Mouse (Mus musculus) cerebellum, adult 2 months (tissue): Measurements from ENCODE around the gene E2f7. TPM values are rescaled to one million over a fixed set of nuclear protein-coding genes. Genes with fewer than 3 reads are reported as not detected.
A peak's percentile ranks its signal among the peaks of the same experiment; 100 is the strongest.

Experiments
- DNase-seq, 2 experiments: peaks; one replicate each; pipeline ENCODE4 v3.0.0; 2021
- H3K27ac ChIP-seq: fragments of 200-500 bp; 2 replicates; pipeline ENCODE4 v1.5.1; 2012; ENCODE audit warnings: low read length, control low read depth, inconsistent platforms; ENCODE audit not compliant: insufficient read depth
- H3K27me3 ChIP-seq: fragments of 200-500 bp; 2 replicates; pipeline ENCODE4 v1.6.1; 2012; ENCODE audit warnings: inconsistent platforms, mild to moderate bottlenecking, low read length, moderate library complexity; ENCODE audit not compliant: control insufficient read depth, insufficient read depth
- H3K4me1 ChIP-seq: fragments of 200-500 bp; 2 replicates; pipeline ENCODE4 v1.6.1; 2011; ENCODE audit warnings: low read length; ENCODE audit not compliant: control insufficient read depth, insufficient read depth
- H3K4me3 ChIP-seq: fragments of 200-500 bp; replicated peaks from 2 replicates; pipeline ENCODE3; 2011; ENCODE audit warnings: mild to moderate bottlenecking, low read depth, low read length, control low read depth; ENCODE audit not compliant: insufficient read depth
- CTCF ChIP-seq: fragments of 200-500 bp; IDR thresholded peaks from 2 replicates; pipeline ENCODE4 v1.5.1; 2011; ENCODE audit warnings: low read depth, mild to moderate bottlenecking, control low read depth, low read length, moderate library complexity, borderline replicate concordance; ENCODE audit not compliant: insufficient read depth
- POLR2A ChIP-seq: fragments of 200-500 bp; IDR thresholded peaks from 2 replicates; pipeline ENCODE4 v1.6.1; 2011; ENCODE audit warnings: low read length, control low read depth, borderline replicate concordance; ENCODE audit not compliant: insufficient read depth
- whole genome bisulfite sequencing: fragments of 180-500 bp; shearing (Covaris S2); methylation state at CpG from one replicate; pipeline ENCODE4 v1.1.7; 2018; 5-methylcytosine and 5-hydroxymethylcytosine counted together
- polyA plus RNA-seq: library from polyadenylated mRNA; depleted of rRNA; stranded (reverse); fragments of >200 nt; gene quantifications from 2 replicates; pipeline ENCODE4 v1.2.3, GENCODE M21; 2012

E2f7 gene
- polyA plus RNA-seq, 1 experiment, result 0.43 TPM

DNA sequence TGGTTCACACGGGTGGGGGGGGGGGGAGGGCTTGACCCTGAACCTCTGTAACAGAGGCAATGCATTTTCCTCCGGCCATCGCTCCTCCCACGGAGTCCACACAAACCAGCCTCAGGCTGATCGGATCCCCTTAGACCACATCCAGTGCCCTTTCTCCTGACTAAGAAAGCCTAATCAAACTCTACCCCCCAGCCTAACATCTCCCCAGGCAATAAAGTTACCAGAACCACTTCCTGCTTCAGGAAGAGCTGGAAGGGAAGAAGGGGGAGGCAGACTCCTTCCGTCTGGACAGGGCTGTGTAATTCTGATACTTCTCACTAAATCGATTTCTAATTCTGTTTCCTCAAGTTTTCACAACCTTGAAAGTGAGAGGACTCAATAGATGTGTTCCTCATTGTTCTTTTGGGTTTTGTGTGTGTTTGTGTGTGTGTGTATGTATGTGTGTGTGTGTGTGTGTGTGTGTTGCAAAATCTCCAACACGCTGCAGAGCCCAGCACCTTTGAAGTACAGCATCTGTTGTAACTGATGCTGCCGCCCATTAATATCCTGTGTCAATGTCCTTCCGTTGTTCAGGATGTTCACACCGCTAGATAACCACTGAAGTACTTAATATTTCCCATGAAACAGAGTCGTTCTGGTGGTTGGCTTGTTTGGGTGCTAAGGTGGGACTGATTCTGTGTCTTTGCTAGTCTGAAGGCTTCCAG is 43.0 kb downstream of the E2f7 start:
- TF ChIP-seq CTCF (no peak), POLR2A (no peak)
- DNase-seq, result no peak
- Histone ChIP-seq H3K27me3 (no peaks in the 10 kb centered on the region), H3K4me1 (no peaks in the 10 kb centered on the region), H3K27ac (no peak overlapping the region), H3K4me3 (no peak overlapping the region)
- WGBS, result 81% methylated on average over 12 of the region's 12 CpGs

DNA sequence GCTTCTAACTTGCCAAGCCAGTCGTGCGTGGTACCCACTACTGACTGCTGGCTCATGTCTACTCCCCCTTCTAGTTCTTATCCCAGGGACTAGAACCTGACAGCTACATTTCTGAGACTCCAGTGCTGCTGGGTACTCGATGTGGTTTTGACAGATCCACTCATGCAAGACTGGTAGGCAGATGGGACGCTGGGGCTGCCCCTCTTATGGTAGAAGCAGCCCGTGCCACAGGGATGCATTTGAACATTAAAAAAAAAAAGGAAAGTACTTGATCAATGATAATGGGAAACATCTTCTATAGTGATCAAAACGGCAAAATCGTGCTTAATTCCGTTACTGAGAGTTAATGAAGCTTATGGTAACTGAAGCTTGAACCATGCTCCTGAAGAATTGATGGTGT is 44.4 kb downstream of the E2f7 start:
- DNase-seq, result no peak
- H3K4me1 ChIP-seq, result no peaks in the 10 kb centered on the region
- H3K4me3 ChIP-seq, result no peak overlapping the region
- TF ChIP-seq CTCF (no peak), POLR2A (no peak)
- 56% methylated on average over 8 of the region's 8 CpGs for WGBS
- H3K27me3 ChIP-seq, result no peaks in the 10 kb centered on the region
- no peak overlapping the region for H3K27ac ChIP-seq

DNA sequence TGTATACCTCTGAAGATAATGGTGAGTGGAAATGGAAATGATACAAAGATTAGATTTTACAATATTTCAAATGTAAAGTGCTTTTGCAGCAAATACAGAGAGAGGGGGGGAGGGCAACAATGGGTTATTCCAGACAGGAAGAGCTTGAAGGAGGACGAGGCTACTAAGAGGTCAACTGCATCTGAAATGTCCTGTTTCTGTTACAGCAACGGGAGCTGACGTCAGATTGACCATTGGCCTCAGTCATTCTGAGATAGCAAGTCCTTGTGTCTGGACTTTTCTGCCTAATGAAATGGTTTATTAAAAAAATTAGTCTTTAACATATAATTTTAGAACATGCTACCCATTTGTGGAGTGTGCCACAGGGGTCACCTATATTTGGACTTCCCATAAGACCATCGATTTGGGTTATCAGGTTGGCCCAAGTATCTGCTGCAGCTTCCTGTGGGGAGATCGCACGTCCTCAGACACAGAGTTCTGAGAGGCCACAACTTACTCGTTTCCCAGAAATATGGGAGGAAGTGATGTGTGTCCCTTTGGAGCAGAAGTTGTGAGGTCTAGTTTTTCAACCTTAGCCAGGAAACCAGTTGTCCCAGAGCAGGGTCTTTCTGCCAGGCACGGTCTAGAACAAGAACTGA is 48.0 kb downstream of the E2f7 start:
- Histone ChIP-seq H3K4me1 (no peaks in the 10 kb centered on the region), H3K27me3 (no peaks in the 10 kb centered on the region), H3K4me3 (no peak overlapping the region), H3K27ac (no peak overlapping the region)
- DNase-seq, result no peak
- 85% methylated on average over 8 of the region's 8 CpGs for WGBS
- TF ChIP-seq CTCF, result no peak
- no peak for TF ChIP-seq POLR2A

DNA sequence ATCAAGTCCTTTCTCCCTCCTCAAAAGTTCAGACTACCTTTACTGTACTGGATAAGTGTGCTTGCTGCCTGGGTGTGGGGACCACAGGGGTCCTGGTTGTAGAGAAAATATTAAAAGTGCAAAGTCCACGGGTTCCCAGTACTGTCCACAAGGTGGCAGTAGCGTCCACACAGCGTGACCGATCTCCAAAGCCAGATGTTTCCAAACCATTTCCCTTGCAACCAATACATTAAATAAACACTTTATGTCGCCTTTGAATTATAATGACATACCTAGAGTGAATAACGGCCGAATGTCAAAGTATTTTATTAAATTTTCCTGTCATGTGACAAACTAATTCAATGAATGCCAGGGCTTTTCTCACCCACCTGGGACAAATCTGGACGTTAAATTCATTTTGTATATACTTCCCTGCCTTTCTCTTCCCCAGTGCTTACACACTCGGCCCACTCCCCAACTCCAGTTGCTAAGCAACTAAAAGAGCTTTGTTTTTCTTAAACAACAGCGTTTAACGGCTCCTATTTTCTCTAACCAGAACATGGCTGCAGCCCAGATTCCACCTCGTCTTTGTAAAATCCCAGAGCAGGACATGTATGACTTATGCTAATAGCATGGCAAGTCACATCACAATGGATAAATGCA is 49.4 kb downstream of the E2f7 start:
- Histone ChIP-seq H3K4me3 (no peak overlapping the region), H3K4me1 (no peaks in the 10 kb centered on the region), H3K27me3 (no peaks in the 10 kb centered on the region), H3K27ac (no peak overlapping the region)
- peak; percentile 28 to 30 for DNase-seq
- 8% methylated on average over 12 of the region's 12 CpGs for WGBS
- no peak for TF ChIP-seq POLR2A
- TF ChIP-seq CTCF, result peak; percentile 94

DNA sequence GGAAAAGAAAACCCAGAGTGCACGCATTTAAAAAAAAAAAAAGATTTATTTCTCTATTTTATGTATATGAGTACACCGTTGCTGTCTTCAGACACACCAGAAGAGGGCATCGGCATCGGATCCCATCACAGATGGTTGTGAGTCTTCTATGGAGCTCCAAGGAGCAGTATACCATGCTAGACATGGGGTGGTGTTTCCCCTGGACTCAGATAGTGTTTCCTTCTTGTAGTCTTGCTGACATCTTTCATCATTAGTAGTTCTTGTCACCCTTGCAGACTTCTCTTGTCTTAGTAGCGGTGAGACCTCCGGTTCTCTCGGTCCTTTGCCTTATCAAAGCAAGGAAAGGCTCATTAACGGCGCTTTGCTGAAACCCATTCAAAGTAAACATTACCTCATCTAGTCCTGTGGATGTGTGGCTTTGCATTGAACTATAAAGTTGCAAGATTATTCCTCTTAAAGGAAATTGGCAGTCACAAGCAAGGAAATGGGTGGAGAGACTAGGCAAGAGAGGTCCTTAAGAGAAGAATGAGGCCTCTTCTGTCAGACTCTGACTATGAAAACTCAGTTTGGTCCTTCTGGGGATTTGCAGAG is 50.1 kb downstream of the E2f7 start:
- no peak for DNase-seq
- H3K4me1 ChIP-seq, result no peaks in the 10 kb centered on the region
- WGBS, result 92% methylated on average over 9 of the region's 9 CpGs
- TF ChIP-seq CTCF (no peak), POLR2A (no peak)
- no peak overlapping the region for H3K27ac ChIP-seq
- no peaks in the 10 kb centered on the region for H3K27me3 ChIP-seq
- H3K4me3 ChIP-seq, result no peak overlapping the region

DNA sequence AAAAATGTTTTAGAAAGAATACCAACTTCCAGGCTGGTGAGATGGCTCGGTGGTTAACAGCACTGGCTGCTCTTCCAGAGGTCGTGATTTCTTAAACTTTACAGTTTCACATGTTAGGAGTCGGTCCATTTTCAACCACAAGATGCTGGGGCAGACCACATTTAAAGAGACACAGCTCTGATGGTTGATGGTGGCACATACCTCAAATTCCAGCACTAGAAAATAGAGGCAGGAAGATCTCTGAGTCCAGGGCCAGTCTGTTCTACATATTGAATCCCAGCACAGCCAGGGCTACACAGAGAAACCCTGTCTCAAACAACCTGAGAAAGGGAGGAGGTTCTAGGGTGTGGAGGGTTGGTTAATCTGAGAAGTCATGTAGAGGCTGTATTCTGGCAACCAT is 56.1 kb downstream of the E2f7 start:
- no peak for DNase-seq
- no peaks in the 10 kb centered on the region for H3K27me3 ChIP-seq
- H3K4me1 ChIP-seq, result no peaks in the 10 kb centered on the region
- no peak overlapping the region for H3K27ac ChIP-seq
- H3K4me3 ChIP-seq, result no peak overlapping the region
- no peak for TF ChIP-seq POLR2A
- TF ChIP-seq CTCF, result no peak
- WGBS, result 87% methylated on average over 3 of the region's 3 CpGs

DNA sequence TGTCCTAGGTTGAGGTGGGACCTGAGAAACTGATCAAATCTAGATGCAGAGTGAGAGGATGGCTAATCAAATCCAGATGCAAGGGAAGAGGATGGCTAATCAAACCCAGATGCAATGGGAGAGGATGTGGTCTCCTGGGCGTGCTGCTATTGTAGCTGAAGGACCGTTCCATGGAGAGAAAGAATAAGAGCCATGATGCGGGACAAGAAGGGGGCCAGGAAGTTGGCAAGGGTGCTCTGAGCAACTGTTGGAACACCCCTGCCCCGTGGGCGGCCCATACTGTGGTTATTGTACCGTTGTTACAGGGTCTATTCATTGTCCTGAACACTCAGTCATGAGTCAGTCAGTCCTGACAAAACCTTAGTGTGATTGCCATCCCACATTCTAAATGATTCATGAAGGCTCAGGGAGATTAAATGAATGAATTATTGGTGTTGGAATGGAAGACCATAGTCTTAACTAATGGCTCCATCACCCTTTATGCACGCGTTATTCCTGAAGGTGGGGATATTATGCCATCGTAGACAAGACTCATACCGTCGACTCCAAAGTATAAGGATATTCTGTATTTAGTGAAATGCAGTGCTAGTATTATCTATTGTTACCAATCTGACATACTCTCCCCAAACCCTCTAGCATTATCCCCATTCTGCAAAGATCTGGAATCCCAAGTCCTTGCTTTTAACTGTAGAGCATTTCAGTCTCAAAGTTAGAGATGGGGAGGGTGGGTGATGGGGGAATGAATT is 59.2 kb downstream of the E2f7 start:
- TF ChIP-seq POLR2A, result no peak
- no peak overlapping the region for H3K27ac ChIP-seq
- H3K4me1 ChIP-seq, result no peaks in the 10 kb centered on the region
- DNase-seq, result no peak
- no peak overlapping the region for H3K4me3 ChIP-seq
- no peaks in the 10 kb centered on the region for H3K27me3 ChIP-seq
- 77% methylated on average over 11 of the region's 11 CpGs for WGBS
